Mouse (Mus musculus): ENCODE results near the gene Cacng7. TPM values are rescaled to one million over a fixed set of nuclear protein-coding genes. Genes with fewer than 3 reads are reported as not detected.

The Cacng7 gene
- total RNA-seq, 2 experiments from 2014 or later = 182 to 196 TPM

GRCm38 (mm10) chr7:3336412-3336811 is 3.7 kb downstream of the Cacng7 start:
- DNase-seq (ENCODE audit: low spot score in 2 of 2) = no peak
- intact Hi-C loops (cut with DNase I) = loop anchor here (10.0 kb wide), 1 partner anchor 58 kb away; the partner anchor contains the start of gene Cacng8

DNA sequence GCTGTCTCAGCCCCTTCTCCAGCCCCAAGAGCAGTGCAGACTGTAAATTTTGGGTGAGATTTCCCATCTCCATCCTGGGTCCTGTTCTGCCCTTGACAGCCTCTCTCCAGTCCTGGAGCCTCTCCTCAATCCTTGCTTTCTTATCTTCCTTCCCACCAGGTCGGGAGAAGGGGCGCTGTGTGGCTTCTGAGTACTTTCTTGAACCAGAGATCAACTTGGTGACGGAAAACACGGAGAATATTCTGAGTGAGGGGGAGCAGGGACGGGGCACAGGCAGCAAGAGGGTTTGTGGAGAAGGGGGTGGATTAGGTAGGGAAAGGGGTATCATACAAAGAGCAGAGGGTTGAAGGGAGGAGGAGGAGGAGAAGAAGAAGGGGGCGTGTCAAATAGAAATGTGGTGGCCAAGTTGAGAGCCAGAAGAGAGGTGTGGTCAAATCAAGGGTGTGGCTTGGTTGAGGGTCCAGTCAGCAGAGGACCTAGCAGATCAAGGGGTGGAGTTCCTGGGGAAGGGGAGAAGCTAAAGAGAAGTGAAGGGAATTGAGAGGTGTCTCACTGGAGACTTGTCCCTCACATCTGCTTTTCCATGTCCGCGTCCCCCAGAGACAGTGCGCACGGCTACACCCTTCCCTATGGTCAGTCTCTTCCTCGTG is 5.7 kb downstream of the Cacng7 start:
- DNase-seq (ENCODE audit: low spot score in 2 of 2) = no peak
- intact Hi-C loops (cut with DNase I) = loop anchor here (10.0 kb wide), 1 partner anchor 56 kb away; the partner anchor contains the start of gene Cacng8

DNA sequence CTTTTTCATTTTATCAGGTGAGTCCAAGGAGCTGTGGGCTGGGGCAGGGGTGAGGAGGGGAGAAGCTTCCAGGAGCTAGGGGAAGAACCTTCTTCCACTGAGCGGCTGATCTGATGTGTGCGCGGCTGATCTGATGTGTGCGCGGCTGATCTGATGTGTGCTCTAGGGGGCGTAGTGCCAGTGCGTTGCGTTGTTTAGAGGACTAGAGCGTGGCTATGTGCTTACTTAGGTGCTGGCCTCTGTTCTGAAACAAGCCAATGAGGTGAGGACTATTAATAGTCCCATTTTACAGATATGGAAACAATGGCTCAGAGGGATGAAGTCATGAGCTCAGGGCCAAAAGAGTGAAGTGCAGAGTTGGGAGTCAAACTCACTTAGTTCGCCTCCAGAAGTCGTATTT is 6.3 kb downstream of the Cacng7 start:
- intact Hi-C loops (cut with DNase I) = loop anchor here (10.0 kb wide), 1 partner anchor 56 kb away; the partner anchor contains the start of gene Cacng8
- no peak for DNase-seq (ENCODE audit: low spot score in 2 of 2)

DNA sequence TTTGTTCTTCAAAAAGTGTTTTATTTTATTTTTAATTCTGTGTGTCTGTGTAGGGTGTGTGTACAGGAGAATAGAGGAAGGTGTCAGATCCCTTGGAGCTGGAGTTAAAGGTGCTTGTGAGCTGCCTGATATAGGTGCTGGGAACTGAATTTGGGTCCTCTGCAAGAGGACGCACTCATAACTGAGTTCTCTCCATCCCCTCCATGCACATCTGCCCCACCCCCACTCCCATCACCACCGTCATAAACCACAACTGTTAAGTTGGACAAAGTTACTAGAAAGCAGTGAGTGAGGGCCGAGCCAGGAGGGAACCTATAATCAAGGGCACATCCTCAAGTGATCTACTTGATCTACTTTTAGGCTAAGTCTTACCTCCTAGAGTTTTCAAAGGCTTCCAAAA is 11.1 kb downstream of the Cacng7 start:
- intact Hi-C loops (cut with DNase I) = no loop called here
- no peak for DNase-seq (ENCODE audit: low spot score in 2 of 2)

- intact Hi-C loops (cut with DNase I) = no loop called here
- no peak for DNase-seq (ENCODE audit: low spot score in 2 of 2)
Measured at GRCm38 (mm10) chr7:3345301-3345700, 12.5 kb downstream of the Cacng7 start.

- intact Hi-C loops (cut with DNase I) = no loop called here
- no peak for DNase-seq (ENCODE audit: low spot score in 2 of 2)
Measured at GRCm38 (mm10) chr7:3347366-3348287, 14.9 kb downstream of the Cacng7 start.

- intact Hi-C loops (cut with DNase I) = no loop called here
- no peak for DNase-seq (ENCODE audit: low spot score in 2 of 2)
Measured at GRCm38 (mm10) chr7:3348326-3348725, 15.6 kb downstream of the Cacng7 start.

- DNase-seq (ENCODE audit: low spot score in 2 of 2) = no peak
- intact Hi-C loops (cut with DNase I) = no loop called here
Measured at GRCm38 (mm10) chr7:3349775-3350174, 17.0 kb downstream of the Cacng7 start.

GRCm38 (mm10) chr7:3351536-3351935 is 18.8 kb downstream of the Cacng7 start:
- no peak for DNase-seq (ENCODE audit: low spot score in 2 of 2)
- intact Hi-C loops (cut with DNase I) = no loop called here

GRCm38 (mm10) chr7:3354850-3355249 is 22.1 kb downstream of the Cacng7 start:
- no peak for DNase-seq (ENCODE audit: low spot score in 2 of 2)
- intact Hi-C loops (cut with DNase I) = no loop called here

DNA sequence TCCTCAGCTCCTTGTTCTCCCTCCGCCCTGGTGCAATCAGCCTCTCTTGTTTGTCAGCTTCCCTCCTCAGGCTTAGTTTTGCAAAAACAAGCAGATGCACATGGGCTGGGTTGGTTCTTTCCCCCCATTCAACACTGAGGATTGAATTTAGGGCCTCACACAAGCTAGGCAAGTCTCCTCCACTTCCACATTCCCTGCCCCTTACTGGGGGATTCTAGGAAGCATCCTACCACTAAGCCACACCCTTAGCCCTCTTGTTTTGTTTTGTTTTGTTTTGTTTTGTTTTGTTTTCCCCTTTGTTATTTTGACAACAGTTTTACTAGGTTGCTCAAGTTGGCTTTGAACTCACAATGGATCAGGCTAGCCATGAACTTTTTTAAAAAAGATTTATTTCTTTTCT is 27.9 kb downstream of the Cacng7 start:
- intact Hi-C loops (cut with DNase I) = no loop called here
- DNase-seq (ENCODE audit: low spot score in 2 of 2) = no peak

GRCm38 (mm10) chr7:3365547-3366279 is 33.0 kb downstream of the Cacng7 start:
- no peak for DNase-seq (ENCODE audit: low spot score in 2 of 2)
- intact Hi-C loops (cut with DNase I) = no loop called here

GRCm38 (mm10) chr7:3366705-3367516 is 34.2 kb downstream of the Cacng7 start:
- intact Hi-C loops (cut with DNase I) = no loop called here
- no peak for DNase-seq (ENCODE audit: low spot score in 2 of 2)

DNA sequence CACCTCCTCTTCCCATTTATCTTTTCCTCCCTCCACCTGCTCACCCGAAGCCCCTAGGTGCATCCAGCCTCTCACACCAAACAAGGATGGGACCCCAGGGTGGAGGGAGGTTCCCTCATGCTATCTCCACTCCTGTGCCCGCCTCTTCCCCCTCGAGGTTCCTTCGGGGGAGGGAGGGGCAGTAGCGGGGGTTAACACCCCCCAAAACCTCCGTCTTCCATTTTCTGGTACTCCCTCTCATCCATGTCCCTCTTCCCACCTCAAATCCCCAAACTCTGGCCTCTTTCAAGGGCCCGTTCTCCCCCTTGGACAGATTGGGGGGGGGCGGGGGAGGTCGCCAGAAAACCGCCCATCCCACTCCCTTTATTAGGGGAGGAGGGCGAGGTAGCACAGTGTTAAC is 34.8 kb downstream of the Cacng7 start:
- DNase-seq (ENCODE audit: low spot score in 2 of 2) = no peak
- intact Hi-C loops (cut with DNase I) = no loop called here

DNA sequence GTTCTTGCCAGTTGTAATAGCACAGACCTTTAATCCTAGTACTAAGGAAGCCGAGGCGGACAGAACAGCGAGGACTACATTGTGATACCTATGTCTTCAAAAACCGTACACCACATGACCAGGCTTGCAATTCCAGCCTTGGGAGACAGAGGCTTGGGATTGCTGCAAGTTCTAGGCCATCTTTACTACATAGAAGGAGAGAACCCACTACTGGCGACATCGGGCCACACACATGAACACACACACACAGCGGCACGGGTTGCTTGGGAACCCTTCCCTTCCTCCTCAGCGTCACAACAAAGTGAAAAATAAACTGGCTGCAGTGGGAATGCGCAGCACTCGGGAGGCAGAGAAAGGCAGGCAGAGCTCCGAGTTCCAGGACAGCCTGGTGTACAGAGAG is 35.6 kb downstream of the Cacng7 start:
- no peak for DNase-seq (ENCODE audit: low spot score in 2 of 2)
- intact Hi-C loops (cut with DNase I) = no loop called here

DNA sequence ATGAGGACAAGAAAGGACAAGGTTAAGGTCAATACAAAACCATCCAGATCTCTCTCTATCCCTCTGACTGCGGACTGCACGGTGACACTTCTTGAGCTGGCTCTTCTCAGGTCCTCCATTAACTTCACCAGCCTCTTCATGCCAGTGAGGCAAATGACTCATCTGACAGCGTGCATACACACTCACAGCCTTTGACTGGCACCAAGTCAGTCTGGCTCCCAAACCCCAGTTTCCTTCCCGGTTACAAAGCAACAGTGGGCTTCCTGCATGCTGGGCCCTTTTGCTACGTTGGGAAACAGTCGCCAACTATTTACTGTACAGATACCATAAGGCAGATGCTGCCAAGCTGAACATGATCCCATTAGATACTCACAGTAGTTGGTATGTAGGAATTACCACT is 36.4 kb downstream of the Cacng7 start:
- intact Hi-C loops (cut with DNase I) = no loop called here
- no peak for DNase-seq (ENCODE audit: low spot score in 2 of 2)

GRCm38 (mm10) chr7:3370407-3370806 is 37.7 kb downstream of the Cacng7 start:
- DNase-seq (ENCODE audit: low spot score in 2 of 2) = no peak
- intact Hi-C loops (cut with DNase I) = no loop called here

GRCm38 (mm10) chr7:3372376-3372775 is 39.6 kb downstream of the Cacng7 start:
- DNase-seq (ENCODE audit: low spot score in 2 of 2) = no peak
- intact Hi-C loops (cut with DNase I) = no loop called here

DNA sequence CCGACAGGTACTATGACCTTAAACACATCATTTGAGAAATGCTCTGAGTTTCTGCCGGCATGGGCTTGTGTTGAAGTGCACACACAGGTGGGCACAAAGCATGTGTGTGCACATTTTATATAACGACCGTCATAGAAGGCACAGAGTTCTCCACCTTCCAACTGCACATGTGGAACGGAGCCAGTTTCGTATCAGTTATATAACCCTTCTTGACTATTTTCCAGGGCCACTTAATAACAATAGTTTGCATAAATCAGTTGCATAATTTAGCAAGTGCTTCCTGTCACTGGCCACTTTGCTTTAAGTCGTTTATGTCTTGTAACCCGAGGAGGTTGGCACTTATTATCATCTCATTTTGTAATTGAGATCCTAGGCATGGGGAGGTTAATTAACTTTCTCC is 41.0 kb downstream of the Cacng7 start:
- no peak for DNase-seq (ENCODE audit: low spot score in 2 of 2)
- intact Hi-C loops (cut with DNase I) = no loop called here
